Mouse (Mus musculus) CD4-positive naive resting alpha-beta T cell, adult 57 days (primary cell): ENCODE measurements around the gene Prl2b1. TPM values are rescaled to one million over a fixed set of nuclear protein-coding genes. Genes with fewer than 3 reads are reported as not detected.

Experiments
- total RNA-seq: library from RNA; stranded (reverse); gene quantifications from one replicate; pipeline ENCODE4 v1.2.4, GENCODE M21; 2023

Prl2b1 gene
- not detected for total RNA-seq

DNA sequence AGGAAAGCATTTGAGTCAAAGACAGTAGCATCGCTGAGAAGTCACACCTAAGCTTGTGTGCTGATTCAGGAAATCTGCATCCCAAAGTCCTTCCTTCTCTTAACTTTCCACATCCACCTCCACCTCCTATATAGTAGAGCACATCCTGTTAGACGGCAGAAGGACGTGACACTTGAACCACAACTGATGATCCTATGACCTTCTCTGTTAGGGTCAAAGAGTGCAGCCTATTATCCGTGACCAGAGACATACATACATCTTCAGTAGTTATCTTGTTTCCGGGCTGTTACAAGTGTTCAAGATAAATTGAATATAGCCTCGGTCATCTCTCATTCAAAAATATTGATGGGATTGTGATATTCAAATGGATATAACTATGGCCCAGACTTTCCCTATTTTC is at the start of gene Prl2b1:
Prl2b1 (minus strand) TSS at position 101 of the 400 bp plus-strand sequence.

DNA sequence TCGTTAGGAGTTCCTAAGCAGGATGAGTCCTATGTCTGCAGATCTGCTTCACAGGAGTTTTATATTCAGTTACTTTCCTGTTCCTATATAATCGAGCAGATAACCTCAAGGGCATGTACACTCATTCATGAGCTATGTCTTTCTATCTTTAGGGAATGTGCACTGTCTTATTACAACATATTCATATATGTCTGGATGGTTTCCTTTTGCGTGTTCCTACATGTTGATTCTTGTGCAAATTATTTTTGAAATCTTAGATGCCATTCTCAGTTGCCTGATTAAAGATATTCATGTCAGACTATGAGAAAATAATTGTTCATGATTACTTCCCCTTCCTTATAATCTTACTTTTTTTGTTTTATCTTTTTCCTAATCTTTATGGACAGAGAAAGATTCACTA is 47.9 kb upstream of the Prl2b1 start, which contains the start of gene Prl8a6:
Prl8a6 (minus strand) TSS at position 101 of the 400 bp plus-strand sequence.

GRCm38 (mm10) chr13:27345373-27345772 is 45.3 kb downstream of the Prl2b1 start, which contains the start of gene Prl8a2:
Gene Prl8a2 (plus strand): TSS chr13:27345673.

Other genes with a start within 250 kb of the Prl2b1 start
- not detected for gene Prl3d3, start 234.1 kb downstream of the Prl2b1 start, total RNA-seq
- gene Prl3c1, start 194.2 kb downstream of the Prl2b1 start, total RNA-seq: not detected
- gene Prl3b1, start 149.0 kb downstream of the Prl2b1 start, total RNA-seq: not detected
- not detected for gene Prl3a1, start 131.4 kb downstream of the Prl2b1 start, total RNA-seq
- not detected for gene Prl6a1, start 78.2 kb downstream of the Prl2b1 start, total RNA-seq
- gene Prl8a2, start 45.2 kb downstream of the Prl2b1 start, total RNA-seq: not detected
- gene Prl8a6, start 47.8 kb upstream of the Prl2b1 start, total RNA-seq: not detected
- gene Prl8a8, start 122.4 kb upstream of the Prl2b1 start, total RNA-seq: not detected
- not detected for gene Prl8a9, start 173.8 kb upstream of the Prl2b1 start, total RNA-seq
- not detected for gene Prl8a1, start 191.3 kb upstream of the Prl2b1 start, total RNA-seq
- not detected for gene Prl7b1, start 219.7 kb upstream of the Prl2b1 start, total RNA-seq